Mouse (Mus musculus) spleen, adult 2 months (tissue): ENCODE measurements around the gene Rtl10. TPM values are rescaled to one million over a fixed set of nuclear protein-coding genes. Genes with fewer than 3 reads are reported as not detected.

Experiments
- DNase-seq, 2 experiments: peaks; one replicate each; pipeline versions ENCODE4 v3.0.0 to v3.0.0-alpha.2; 2012 to 2021; ENCODE audit warnings: low spot score in 2 of 2, low read depth in 1 of 2
- H3K27ac ChIP-seq: fragments of 200-500 bp; 2 replicates; pipeline ENCODE4 v1.5.1; 2012; ENCODE audit warnings: low read length, inconsistent platforms; ENCODE audit not compliant: insufficient read depth
- H3K27me3 ChIP-seq: fragments of 200-500 bp; 2 replicates; pipeline ENCODE4 v1.6.1; 2012; ENCODE audit warnings: mild to moderate bottlenecking, moderate library complexity, low read length, inconsistent platforms; ENCODE audit not compliant: control insufficient read depth, insufficient read depth
- H3K36me3 ChIP-seq: fragments of 200-500 bp; 2 replicates; pipeline ENCODE4 v1.6.1; 2012; ENCODE audit warnings: mild to moderate bottlenecking, low read length, inconsistent platforms; ENCODE audit not compliant: control insufficient read depth, insufficient read depth
- H3K4me1 ChIP-seq: fragments of 200-500 bp; 2 replicates; pipeline ENCODE4 v1.6.1; 2011; ENCODE audit warnings: inconsistent platforms; ENCODE audit not compliant: control insufficient read depth, insufficient read depth, insufficient read length
- H3K4me3 ChIP-seq: fragments of 200-500 bp; 2 replicates; pipeline ENCODE4 v1.5.1; 2011; ENCODE audit warnings: mild to moderate bottlenecking, inconsistent platforms; ENCODE audit not compliant: insufficient read depth, insufficient read length; ENCODE audit errors: extremely low read depth
- CTCF ChIP-seq: fragments of 200-500 bp; IDR thresholded peaks from 2 replicates; pipeline ENCODE4 v1.5.1; 2011; ENCODE audit warnings: mild to moderate bottlenecking, inconsistent platforms; ENCODE audit not compliant: insufficient read depth, insufficient read length, insufficient replicate concordance; ENCODE audit errors: extremely low read depth
- POLR2A ChIP-seq: fragments of 200-500 bp; IDR thresholded peaks from 2 replicates; pipeline ENCODE4 v1.6.1; 2011; ENCODE audit warnings: low read depth, low read length, inconsistent platforms
- WGBS: fragments of 180-500 bp; shearing (Covaris S2); methylation state at CpG from one replicate; pipeline ENCODE4 v1.1.7; 2018; 5-methylcytosine and 5-hydroxymethylcytosine counted together
- polyA plus RNA-seq: library from polyadenylated mRNA; depleted of rRNA; stranded (reverse); fragments of >200 nt; gene quantifications from 2 replicates; pipeline ENCODE4 v1.2.3, GENCODE M21; 2012; rRNA removed

Rtl10 gene
- 6.2 and 8.0 TPM in 2 replicates for polyA plus RNA-seq

- DNase-seq, result peak; percentile 81 to 95
- TF ChIP-seq CTCF (no peak), POLR2A (peak; percentile 93)
- WGBS, result under 1% methylated on average over 45 of the region's 51 CpGs
- peak within 1 kb of the TSS; percentile 91 for H3K27ac ChIP-seq
- peaks cover 9% of the 10 kb centered on the region for H3K4me1 ChIP-seq
- peaks cover 2% of the 10 kb centered on the region; the same call in 1 of the 2 replicates for H3K36me3 ChIP-seq
- H3K4me3 ChIP-seq, result peak within 1 kb of the TSS; percentile 93
- H3K27me3 ChIP-seq, result no peaks in the 10 kb centered on the region
Measured at GRCm38 (mm10) chr16:18498558-18498990, at the start of gene Rtl10, which contains the start of gene Gnb1l. Gene Rtl10, plus strand, starts transcription at chr16:18498901. Gene Gnb1l, plus strand, starts transcription at chr16:18498713.

- Histone ChIP-seq H3K27me3 (no peaks in the 10 kb centered on the region), H3K27ac (no peak overlapping the region), H3K36me3 (peaks cover 12% of the 10 kb centered on the region), H3K4me3 (no peak overlapping the region), H3K4me1 (no peaks in the 10 kb centered on the region)
- 91% methylated on average over 4 of the region's 4 CpGs for WGBS
- DNase-seq, result no peak
- TF ChIP-seq CTCF (no peak), POLR2A (no peak)
Measured at GRCm38 (mm10) chr16:18449005-18449404, 49.7 kb upstream of the Rtl10 start.

GRCm38 (mm10) chr16:18451486-18452181 is 47.1 kb upstream of the Rtl10 start:
- H3K4me1 ChIP-seq, result no peaks in the 10 kb centered on the region
- WGBS, result 93% methylated on average over 9 of the region's 9 CpGs
- no peak overlapping the region for H3K27ac ChIP-seq
- TF ChIP-seq POLR2A, result no peak
- peaks cover 8% of the 10 kb centered on the region for H3K36me3 ChIP-seq
- no peak for DNase-seq
- no peak overlapping the region for H3K4me3 ChIP-seq
- no peaks in the 10 kb centered on the region for H3K27me3 ChIP-seq

GRCm38 (mm10) chr16:18452361-18452862 is 46.3 kb upstream of the Rtl10 start:
- Histone ChIP-seq H3K4me3 (no peak overlapping the region), H3K27ac (no peak overlapping the region), H3K4me1 (no peaks in the 10 kb centered on the region), H3K36me3 (peaks cover 8% of the 10 kb centered on the region), H3K27me3 (no peaks in the 10 kb centered on the region)
- WGBS, result 88% methylated on average over 8 of the region's 8 CpGs
- TF ChIP-seq CTCF (no peak), POLR2A (no peak)
- DNase-seq, result no peak

GRCm38 (mm10) chr16:18453846-18454245 is 44.9 kb upstream of the Rtl10 start:
- DNase-seq, result no peak
- WGBS, result 73% methylated on average over 5 of the region's 5 CpGs

GRCm38 (mm10) chr16:18455407-18455806 is 43.3 kb upstream of the Rtl10 start:
- no peaks in the 10 kb centered on the region for H3K27me3 ChIP-seq
- H3K27ac ChIP-seq, result no peak overlapping the region
- peaks cover 10% of the 10 kb centered on the region for H3K36me3 ChIP-seq
- DNase-seq, result no peak
- H3K4me3 ChIP-seq, result no peak overlapping the region
- peaks cover 11% of the 10 kb centered on the region; the same call in 1 of the 2 replicates for H3K4me1 ChIP-seq
- TF ChIP-seq CTCF (no peak), POLR2A (no peak)
- WGBS, result 87% methylated on average over 6 of the region's 6 CpGs

More at GRCm38 (mm10) chr16:18453846-18454245, 44.9 kb upstream of the Rtl10 start:
- TF ChIP-seq CTCF (no peak), POLR2A (no peak)
- H3K4me3 ChIP-seq, result no peak overlapping the region
- H3K27ac ChIP-seq, result no peak overlapping the region
- H3K36me3 ChIP-seq, result peaks cover 13% of the 10 kb centered on the region
- H3K4me1 ChIP-seq, result no peaks in the 10 kb centered on the region; the same call in 1 of the 2 replicates
- no peaks in the 10 kb centered on the region for H3K27me3 ChIP-seq

GRCm38 (mm10) chr16:18458661-18459060 is 40.0 kb upstream of the Rtl10 start:
- peaks cover 8% of the 10 kb centered on the region for H3K36me3 ChIP-seq
- H3K27me3 ChIP-seq, result no peaks in the 10 kb centered on the region
- no peak for DNase-seq
- no peak overlapping the region for H3K27ac ChIP-seq
- H3K4me1 ChIP-seq, result peaks cover 11% of the 10 kb centered on the region; the same call in 1 of the 2 replicates
- no peak for TF ChIP-seq POLR2A
- TF ChIP-seq CTCF, result no peak
- H3K4me3 ChIP-seq, result no peak overlapping the region
